Mouse (Mus musculus) thymus, postnatal 10 days (tissue): ENCODE measurements around the gene Ppm1h.

Experiments used
- DNase-seq, 2 experiments: peaks; one replicate each; pipeline ENCODE4 v3.0.0; 2021; ENCODE audit warnings: low spot score in 2 of 2

Gene Ppm1h

GRCm38 (mm10) chr10:122858904-122859641 lies 180.5 kb downstream of the Ppm1h start:
- no peak for DNase-seq

GRCm38 (mm10) chr10:122859642-122859997 lies 181.1 kb downstream of the Ppm1h start:
- DNase-seq, result no peak

GRCm38 (mm10) chr10:122860076-122860475 lies 181.5 kb downstream of the Ppm1h start:
- DNase-seq, result no peak

- no peak for DNase-seq
Measured at GRCm38 (mm10) chr10:122861696-122862385, 183.3 kb downstream of the Ppm1h start.

GRCm38 (mm10) chr10:122862386-122863023 lies 183.9 kb downstream of the Ppm1h start:
- no peak for DNase-seq

- DNase-seq, result no peak
Measured at GRCm38 (mm10) chr10:122869865-122870503, 191.4 kb downstream of the Ppm1h start.

- DNase-seq, result no peak
Measured at GRCm38 (mm10) chr10:122870848-122871494, 192.4 kb downstream of the Ppm1h start.

- no peak for DNase-seq
Measured at GRCm38 (mm10) chr10:122872720-122873119, 194.2 kb downstream of the Ppm1h start.

GRCm38 (mm10) chr10:122876964-122877363 lies 198.4 kb downstream of the Ppm1h start:
- no peak for DNase-seq

- DNase-seq, result no peak
Measured at GRCm38 (mm10) chr10:122877436-122877835, 198.9 kb downstream of the Ppm1h start.

GRCm38 (mm10) chr10:122881456-122881855 lies 202.9 kb downstream of the Ppm1h start:
- no peak for DNase-seq

- DNase-seq, result no peak
Measured at GRCm38 (mm10) chr10:122882614-122883013, 204.1 kb downstream of the Ppm1h start.

GRCm38 (mm10) chr10:122883823-122884743 lies 205.5 kb downstream of the Ppm1h start:
- no peak for DNase-seq

GRCm38 (mm10) chr10:122885301-122885700 lies 206.7 kb downstream of the Ppm1h start:
- no peak for DNase-seq

GRCm38 (mm10) chr10:122886055-122886915 lies 207.7 kb downstream of the Ppm1h start:
- no peak for DNase-seq

- DNase-seq, result no peak
Measured at GRCm38 (mm10) chr10:122886916-122887527, 208.5 kb downstream of the Ppm1h start.

GRCm38 (mm10) chr10:122887528-122888183 lies 209.1 kb downstream of the Ppm1h start:
- no peak for DNase-seq

GRCm38 (mm10) chr10:122890682-122891350 lies 212.3 kb downstream of the Ppm1h start:
- no peak for DNase-seq
